Mouse (Mus musculus) olfactory bulb, adult 2 months (tissue): ENCODE measurements around the gene P2rx3. TPM values are rescaled to one million over a fixed set of nuclear protein-coding genes. Genes with fewer than 3 reads are reported as not detected.

Experiments used
- H3K27ac ChIP-seq: fragments of 200-500 bp; 2 replicates; pipeline ENCODE4 v1.5.1; 2012; ENCODE audit warnings: low read depth, low read length; ENCODE audit not compliant: insufficient read depth
- H3K4me1 ChIP-seq: fragments of 200-500 bp; 2 replicates; pipeline ENCODE4 v1.6.1; 2012; ENCODE audit warnings: low read length; ENCODE audit not compliant: control insufficient read depth, insufficient read depth
- H3K4me3 ChIP-seq: fragments of 200-500 bp; 2 replicates; pipeline ENCODE4 v1.5.1; 2012; ENCODE audit warnings: mild to moderate bottlenecking, low read depth, low read length, moderate library complexity; ENCODE audit not compliant: insufficient read depth
- CTCF ChIP-seq: fragments of 200-500 bp; IDR thresholded peaks from 2 replicates; pipeline ENCODE4 v1.5.1; 2012; ENCODE audit warnings: low read depth, mild to moderate bottlenecking, low read length, moderate library complexity; ENCODE audit not compliant: insufficient read depth
- POLR2A ChIP-seq: fragments of 200-500 bp; IDR thresholded peaks from 2 replicates; pipeline ENCODE4 v1.6.1; 2012; ENCODE audit warnings: mild to moderate bottlenecking, low read depth, low read length, moderate library complexity; ENCODE audit not compliant: insufficient read depth
- WGBS: fragments of 180-500 bp; shearing (Covaris S2); methylation state at CpG from one replicate; pipeline ENCODE4 v1.1.7; 2018; 5-methylcytosine and 5-hydroxymethylcytosine counted together
- polyA plus RNA-seq: library from polyadenylated mRNA; stranded (reverse); fragments of >200 nt; gene quantifications from 2 replicates; pipeline ENCODE4 v1.2.4, GENCODE M21; 2012; ENCODE audit warnings: low replicate concordance; ENCODE audit not compliant: missing spikeins, insufficient read depth, insufficient read length

The P2rx3 gene
- polyA plus RNA-seq, 1 experiment: not detected

- peak within 1 kb of the TSS; percentile 32 for H3K27ac ChIP-seq
- TF ChIP-seq CTCF: no peak
- TF ChIP-seq POLR2A: no peak
- WGBS: 1% methylated on average over 42 of the region's 42 CpGs
Measured at GRCm38 (mm10) chr2:85047596-85048167, 10.4 kb upstream of the P2rx3 start, which contains the start of gene Tnks1bp1. TSS of gene Tnks1bp1 (plus strand) at chr2:85048022.

GRCm38 (mm10) chr2:85047081-85047480, 9.8 kb upstream of the P2rx3 start:
- H3K4me1 ChIP-seq: peaks cover 28% of the 10 kb centered on the region
- H3K4me3 ChIP-seq: peak overlapping the region; percentile 64
- WGBS: 34% methylated on average over 10 of the region's 10 CpGs
- no peak overlapping the region for H3K27ac ChIP-seq
- TF ChIP-seq CTCF (no peak), POLR2A (no peak)

More at GRCm38 (mm10) chr2:85047596-85048167, 10.4 kb upstream of the P2rx3 start, which contains the start of gene Tnks1bp1:
- Histone ChIP-seq H3K4me3 (peak within 1 kb of the TSS; percentile 64), H3K4me1 (peaks cover 28% of the 10 kb centered on the region)

GRCm38 (mm10) chr2:85046222-85046621, 9.0 kb upstream of the P2rx3 start:
- TF ChIP-seq POLR2A: no peak
- no peak for TF ChIP-seq CTCF
- Histone ChIP-seq H3K4me1 (peaks cover 28% of the 10 kb centered on the region), H3K27ac (no peak overlapping the region), H3K4me3 (no peak overlapping the region)
- WGBS: 85% methylated on average over 8 of the region's 8 CpGs

GRCm38 (mm10) chr2:85043623-85044022, 6.4 kb upstream of the P2rx3 start:
- WGBS: 93% methylated on average over 7 of the region's 7 CpGs
- H3K27ac ChIP-seq: no peak overlapping the region
- TF ChIP-seq CTCF: no peak
- TF ChIP-seq POLR2A: no peak
- peaks cover 10% of the 10 kb centered on the region for H3K4me1 ChIP-seq
- H3K4me3 ChIP-seq: no peak overlapping the region

GRCm38 (mm10) chr2:85038336-85038735, 1.1 kb upstream of the P2rx3 start:
- peak overlapping the region; percentile 4; the same call in 1 of the 2 replicates for H3K4me3 ChIP-seq
- TF ChIP-seq CTCF (no peak), POLR2A (no peak)
- 64% methylated on average over 13 of the region's 13 CpGs for WGBS
- no peak overlapping the region for H3K27ac ChIP-seq
- H3K4me1 ChIP-seq: peaks cover 3% of the 10 kb centered on the region

- peaks cover 3% of the 10 kb centered on the region for H3K4me1 ChIP-seq
- peak overlapping the region; percentile 32; the same call in 1 of the 2 replicates for H3K27ac ChIP-seq
- TF ChIP-seq CTCF (no peak), POLR2A (no peak)
- H3K4me3 ChIP-seq: peak overlapping the region; percentile 85
- WGBS: 6% methylated on average over 11 of the region's 11 CpGs
Measured at GRCm38 (mm10) chr2:85036507-85037046, 685 bp downstream of the P2rx3 start.

- Histone ChIP-seq H3K4me3 (no peak overlapping the region), H3K4me1 (peaks cover 3% of the 10 kb centered on the region), H3K27ac (no peak overlapping the region)
- TF ChIP-seq POLR2A (no peak), CTCF (no peak)
- WGBS: 81% methylated on average over 7 of the region's 7 CpGs
Measured at GRCm38 (mm10) chr2:85034169-85034568, 3.1 kb downstream of the P2rx3 start.

- Histone ChIP-seq H3K4me3 (no peak overlapping the region), H3K4me1 (peaks cover under 1% of the 10 kb centered on the region), H3K27ac (no peak overlapping the region)
- TF ChIP-seq POLR2A: no peak
- no peak for TF ChIP-seq CTCF
- WGBS: 87% methylated on average over 2 of the region's 2 CpGs
Measured at GRCm38 (mm10) chr2:85033121-85033520, 4.1 kb downstream of the P2rx3 start.

GRCm38 (mm10) chr2:85030989-85031388, 6.3 kb downstream of the P2rx3 start:
- Histone ChIP-seq H3K4me1 (no peaks in the 10 kb centered on the region), H3K4me3 (no peak overlapping the region), H3K27ac (no peak overlapping the region)
- TF ChIP-seq CTCF: no peak
- TF ChIP-seq POLR2A: no peak
- WGBS: 63% methylated on average over 6 of the region's 6 CpGs

- 53% methylated on average over 6 of the region's 6 CpGs for WGBS
- Histone ChIP-seq H3K27ac (no peak overlapping the region), H3K4me3 (no peak overlapping the region), H3K4me1 (no peaks in the 10 kb centered on the region)
- TF ChIP-seq POLR2A (no peak), CTCF (no peak)
Measured at GRCm38 (mm10) chr2:85029897-85030296, 7.4 kb downstream of the P2rx3 start.
